Mouse (Mus musculus) adrenal gland, postnatal 10 days (tissue): ENCODE data around the gene Map2k5. TPM values are rescaled to one million over a fixed set of nuclear protein-coding genes. Genes with fewer than 3 reads are reported as not detected.
A peak's percentile ranks its signal among the peaks of the same experiment; 100 is the strongest.

Source experiments
- DNase-seq: peaks from one replicate; pipeline ENCODE4 v3.0.0; 2021; ENCODE audit warnings: mixed read lengths
- total RNA-seq, 2 experiments: library from RNA; stranded (reverse); gene quantifications; 2 replicates each; pipeline ENCODE4 v1.2.3; 2021

The Map2k5 gene
- total RNA-seq, 2 experiments from 2014 or later = 27.0 to 35.4 TPM

DNA sequence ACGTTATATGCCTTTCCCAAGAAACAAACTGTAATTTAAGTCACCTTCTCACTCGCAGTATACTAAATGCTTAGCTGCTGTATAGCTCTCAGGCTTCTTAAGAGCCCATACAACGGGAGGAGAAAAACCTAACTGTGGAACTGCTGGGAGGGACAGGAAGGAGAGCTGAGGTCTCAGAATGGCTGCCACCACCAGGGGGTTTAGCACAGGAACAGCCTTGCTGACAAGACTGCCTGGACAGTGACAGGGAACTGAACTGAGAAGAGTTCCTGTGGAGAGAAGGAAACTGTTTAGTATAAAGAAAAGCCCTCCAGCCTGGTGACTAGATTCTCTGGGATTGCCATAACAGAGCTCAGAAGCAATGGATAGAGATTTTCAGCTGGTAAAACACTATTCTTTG is 35.9 kb downstream of the Map2k5 start:
- no peak for DNase-seq

DNA sequence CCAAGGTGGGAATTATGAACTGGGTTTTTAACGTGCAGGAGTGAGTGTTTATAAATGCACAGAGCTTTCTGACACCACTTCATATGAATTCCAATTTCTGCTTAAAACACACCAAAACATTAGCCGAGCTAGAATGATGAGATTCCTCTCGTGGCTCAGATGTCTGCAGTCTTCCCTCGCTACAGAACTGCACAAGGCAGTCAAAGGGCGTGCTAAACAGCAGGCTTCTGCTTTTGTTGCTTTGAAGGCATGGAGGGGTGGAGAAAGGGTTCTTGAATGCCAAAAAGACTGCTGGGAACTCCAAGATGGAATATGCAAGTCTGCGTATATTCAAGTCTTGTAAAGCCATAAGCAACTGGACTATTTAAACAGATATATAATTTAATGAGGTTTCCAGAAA is 38.4 kb downstream of the Map2k5 start:
- DNase-seq = no peak

DNA sequence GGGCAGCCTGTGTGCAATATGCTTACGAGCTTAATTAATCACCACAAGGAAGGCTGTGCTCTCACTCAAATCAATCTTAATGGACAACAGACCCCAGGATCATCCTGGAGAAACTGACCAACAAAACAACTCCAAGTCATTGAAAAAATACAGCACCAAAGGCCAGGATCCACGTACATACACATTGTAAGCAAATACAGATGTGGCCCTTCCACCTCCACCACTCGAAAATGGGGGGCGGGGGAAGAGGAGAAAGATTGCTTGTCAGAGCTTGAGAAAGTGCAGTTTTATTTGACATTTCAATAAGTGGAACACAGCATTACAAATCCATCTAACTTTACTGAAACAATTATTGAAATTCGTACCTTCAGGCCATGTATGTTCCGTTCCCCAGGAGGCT is 39.0 kb downstream of the Map2k5 start:
- DNase-seq = no peak

DNA sequence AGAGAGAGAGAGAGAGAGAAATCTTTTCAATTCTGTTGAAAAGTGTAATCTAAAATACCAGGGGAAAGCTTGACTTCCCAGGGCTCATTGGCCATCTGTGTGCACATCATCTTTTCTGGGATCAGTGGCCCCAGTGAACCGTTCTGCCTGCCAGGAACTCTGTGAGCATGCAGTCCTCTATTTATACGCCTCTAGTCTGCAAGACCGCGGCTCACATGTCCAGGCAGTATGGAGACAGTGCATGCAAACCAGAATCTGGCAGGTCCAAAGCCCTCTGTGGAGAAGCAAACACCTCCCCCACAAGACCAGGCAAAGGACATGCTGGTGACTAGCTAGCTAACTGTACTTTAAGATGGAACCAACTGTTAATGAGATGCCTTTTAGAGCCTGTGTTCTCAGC is 41.9 kb downstream of the Map2k5 start:
- no peak for DNase-seq

DNA sequence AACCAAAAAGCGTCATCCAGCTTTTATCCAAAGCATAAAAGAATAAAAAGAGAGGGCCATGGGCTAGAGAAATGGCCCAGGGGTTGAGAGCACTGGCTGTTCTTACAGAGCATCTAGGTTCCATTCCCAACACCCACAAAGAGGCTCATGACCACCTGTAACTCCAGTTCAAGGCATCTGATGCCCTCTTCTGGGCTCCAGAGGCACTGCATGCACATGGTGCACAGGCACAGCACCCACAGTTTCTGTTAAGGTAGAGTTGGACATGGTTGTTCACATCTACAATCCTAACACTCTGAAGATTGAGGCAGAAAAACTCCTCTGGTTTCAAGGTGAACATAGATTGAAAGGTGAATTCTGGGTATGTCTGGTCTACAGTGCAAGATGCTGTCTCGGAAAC is 44.6 kb downstream of the Map2k5 start:
- peak; percentile 37 for DNase-seq

DNA sequence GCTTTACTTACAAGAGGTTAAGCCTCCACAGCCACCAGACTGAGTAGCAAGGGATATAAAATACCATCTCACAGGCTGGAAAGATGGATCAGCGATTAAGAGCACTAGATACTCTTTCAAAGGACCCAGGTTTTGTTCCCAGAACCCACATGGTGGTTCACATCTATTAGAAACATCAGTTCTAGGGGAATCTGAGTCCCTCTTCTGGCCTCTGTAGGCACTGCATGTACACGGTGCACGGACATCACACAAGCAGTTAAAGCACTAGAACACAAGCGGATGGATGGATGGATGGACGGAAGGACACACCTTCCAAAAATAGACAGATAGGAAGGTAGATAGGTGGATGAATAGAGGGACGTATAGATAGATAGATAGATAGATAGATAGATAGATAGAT is 46.5 kb downstream of the Map2k5 start:
- DNase-seq = no peak

DNA sequence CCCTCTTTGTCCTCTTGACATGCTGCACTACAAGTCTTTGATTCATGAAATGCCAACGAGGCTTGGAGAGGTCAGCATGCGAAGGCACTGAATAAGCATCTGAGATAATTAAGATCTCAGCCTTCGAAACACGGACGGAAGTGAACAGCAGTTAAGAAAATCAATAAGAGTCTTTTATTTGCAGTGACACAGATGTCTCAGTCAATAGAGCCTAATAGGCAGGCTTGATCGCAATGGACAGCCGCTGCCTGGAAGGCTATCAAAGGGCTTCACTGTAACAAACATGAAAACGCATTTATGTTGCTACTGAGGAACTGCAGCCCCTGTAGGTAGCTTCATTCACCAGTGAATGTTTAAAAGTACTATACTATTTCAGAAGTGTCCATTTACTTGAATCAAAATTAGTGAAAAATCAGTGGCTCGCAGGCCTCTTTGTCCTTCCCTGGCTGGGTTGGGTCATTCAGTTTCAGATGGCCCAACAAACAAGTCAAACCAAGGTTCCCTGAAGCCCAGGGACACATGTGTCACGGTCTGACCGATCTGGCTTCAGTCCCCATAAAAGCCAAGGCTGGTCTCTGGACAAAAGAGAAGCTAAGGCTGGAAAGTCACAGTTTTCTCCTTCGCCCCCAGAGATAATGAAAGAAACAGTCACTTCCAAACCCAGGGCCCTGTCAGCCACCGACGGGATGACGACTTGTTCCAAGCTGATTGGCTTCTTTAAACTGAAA is 48.6 kb downstream of the Map2k5 start:
- peak; percentile 27 for DNase-seq

DNA sequence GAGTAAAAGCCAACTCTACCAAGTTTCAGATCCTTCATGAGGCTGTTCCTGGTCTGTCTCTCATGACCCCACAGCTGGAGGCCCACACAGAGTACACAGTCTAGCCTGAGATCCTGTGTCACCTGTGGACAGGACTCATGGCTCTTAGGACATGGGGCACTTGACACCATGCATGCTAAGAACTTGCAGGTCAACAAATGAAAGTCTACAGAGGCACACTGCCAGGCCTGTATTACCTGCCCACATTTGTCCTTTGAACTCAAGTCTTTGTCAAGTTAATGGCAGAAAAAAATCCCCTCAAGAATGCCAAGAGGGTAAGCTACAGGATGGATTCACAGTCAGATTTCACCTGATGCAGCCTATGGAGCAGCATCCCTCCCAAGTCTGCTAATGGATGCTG is 62.5 kb downstream of the Map2k5 start:
- DNase-seq = no peak

DNA sequence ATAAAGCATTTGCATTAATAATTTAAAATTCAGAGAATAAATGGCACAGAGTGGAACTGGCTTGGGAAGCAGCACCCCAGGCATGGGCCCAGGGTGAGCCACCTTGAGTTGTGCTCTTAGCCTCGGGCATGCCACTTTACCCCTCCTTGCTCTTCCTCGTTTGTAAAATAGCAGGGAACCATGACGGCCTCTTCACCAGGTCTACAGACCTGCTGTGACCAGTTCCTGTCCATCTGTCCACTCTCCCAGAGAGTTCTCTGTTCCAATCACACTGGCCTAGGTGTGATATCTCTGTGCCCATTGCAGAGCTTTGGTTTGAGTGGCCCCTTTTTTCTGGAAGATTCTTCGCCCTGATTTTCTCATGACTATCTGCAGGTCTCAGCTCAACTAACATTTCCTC is 63.6 kb downstream of the Map2k5 start:
- DNase-seq = no peak

DNA sequence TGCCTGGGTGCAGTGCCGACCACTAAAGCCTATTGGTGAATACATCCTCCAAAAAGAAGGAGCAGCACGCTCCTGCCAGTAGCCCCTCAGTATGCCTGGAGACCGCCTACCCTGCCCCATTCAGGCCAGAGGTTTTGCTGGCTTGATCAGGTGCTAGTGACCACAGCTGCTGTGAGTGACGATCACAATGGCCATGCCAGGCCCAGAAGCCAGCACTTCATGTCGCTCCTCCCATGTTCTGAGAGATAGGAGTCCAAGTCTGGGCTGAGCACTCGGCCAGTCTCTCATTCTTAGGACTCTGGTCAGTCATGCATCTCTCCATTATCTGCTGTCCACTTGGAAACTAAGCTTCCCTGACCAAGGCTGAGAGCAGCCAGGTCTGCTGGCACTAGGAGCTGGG is 67.7 kb downstream of the Map2k5 start:
- DNase-seq = no peak

DNA sequence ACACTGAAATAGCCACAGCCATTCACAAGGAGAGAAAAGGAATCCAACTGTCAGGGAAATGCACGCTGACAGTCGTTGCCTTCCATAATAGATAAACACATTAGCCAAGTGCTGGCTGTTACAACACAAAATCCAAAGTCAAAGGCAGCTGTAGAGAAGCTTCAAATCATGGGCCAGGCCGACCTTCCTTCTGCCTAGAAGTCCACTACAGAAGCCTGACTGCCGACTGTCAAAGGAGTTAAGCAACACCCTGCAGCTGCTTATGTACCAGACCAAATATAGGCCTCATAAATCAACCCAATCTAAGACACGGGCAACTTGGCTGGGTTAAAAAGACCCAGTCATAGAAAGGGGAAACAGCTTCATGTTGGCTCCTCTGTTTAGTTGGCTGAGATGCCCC is 68.7 kb downstream of the Map2k5 start:
- DNase-seq = peak; percentile 28

DNA sequence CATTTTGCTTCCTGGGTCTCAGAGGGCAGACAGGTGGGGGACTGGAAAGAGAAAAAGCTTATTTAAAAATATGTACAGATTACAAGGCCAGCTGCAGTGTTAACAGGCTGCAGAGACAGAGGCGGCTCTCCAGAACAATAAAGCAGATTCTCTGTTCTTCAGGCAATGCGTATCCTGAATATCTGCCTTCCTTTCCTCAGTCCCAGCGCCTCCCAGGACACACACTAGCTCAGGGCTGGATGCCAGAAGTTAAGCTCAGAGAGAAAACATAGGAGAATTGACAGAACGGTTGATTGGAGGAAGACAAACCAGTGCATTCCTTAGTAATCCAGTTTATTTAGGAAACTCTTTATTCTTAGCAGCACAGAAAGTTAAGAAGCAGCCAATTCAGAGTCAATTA is 69.3 kb downstream of the Map2k5 start:
- no peak for DNase-seq

DNA sequence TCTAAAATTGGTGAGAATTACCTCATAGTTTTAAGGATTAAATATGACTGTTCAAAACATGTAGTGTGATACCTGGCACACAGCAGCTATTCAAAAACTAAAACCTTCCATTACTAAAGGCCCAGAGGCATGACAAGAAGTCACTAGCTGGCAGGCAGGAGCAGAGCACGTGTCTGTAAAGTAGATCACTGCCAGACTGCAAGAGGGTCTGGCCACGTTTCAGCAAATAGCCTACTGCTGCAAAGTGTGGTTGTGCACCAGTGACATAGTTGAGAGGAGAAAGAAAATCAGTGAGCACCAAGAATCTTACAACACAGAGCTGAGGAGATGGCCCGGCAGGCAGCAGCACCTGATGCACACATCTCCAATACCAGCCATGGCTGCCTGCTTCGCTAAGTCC is 75.2 kb downstream of the Map2k5 start:
- peak; percentile 46 for DNase-seq

DNA sequence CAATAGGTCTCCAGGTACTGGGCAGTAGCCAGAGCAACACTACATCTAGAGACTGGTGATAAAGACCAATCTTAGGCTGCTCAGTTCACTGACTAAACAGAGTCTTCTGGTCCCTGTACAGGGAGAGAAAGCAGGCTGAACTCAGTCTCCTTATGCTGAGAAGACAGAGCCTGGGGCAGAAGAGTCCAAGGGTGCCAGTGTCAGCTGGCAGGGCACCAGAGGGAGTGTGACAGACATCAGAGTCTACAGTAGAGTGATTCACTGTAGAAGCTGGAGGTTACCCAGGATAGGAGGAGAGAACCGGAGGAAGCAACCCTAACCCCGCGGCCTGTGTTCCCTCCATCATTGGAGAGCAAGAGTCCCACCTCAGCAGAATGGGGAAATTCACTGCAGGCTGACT is 79.0 kb downstream of the Map2k5 start:
- peak; percentile 45 for DNase-seq

DNA sequence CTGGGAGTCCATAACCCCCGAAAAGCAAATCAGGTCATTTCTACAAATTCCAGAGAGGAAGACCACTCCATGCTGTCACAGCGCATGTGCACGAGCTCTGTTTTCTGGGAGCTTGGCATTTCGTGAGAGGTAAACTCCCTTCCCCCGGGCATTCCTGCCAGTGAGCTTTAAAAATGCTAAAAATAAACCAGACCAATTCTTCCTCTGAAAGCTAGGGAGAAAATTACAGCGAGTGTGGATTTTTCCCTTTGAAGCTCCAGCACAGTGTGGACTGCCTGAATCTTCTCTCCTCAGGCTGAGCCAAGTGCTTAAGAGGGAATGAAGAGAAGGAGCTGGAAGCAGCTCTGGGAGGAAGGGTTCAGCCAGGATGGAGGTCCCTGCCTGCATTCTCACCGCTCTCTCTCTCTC is 82.1 kb downstream of the Map2k5 start:
- peak; percentile 42 for DNase-seq

DNA sequence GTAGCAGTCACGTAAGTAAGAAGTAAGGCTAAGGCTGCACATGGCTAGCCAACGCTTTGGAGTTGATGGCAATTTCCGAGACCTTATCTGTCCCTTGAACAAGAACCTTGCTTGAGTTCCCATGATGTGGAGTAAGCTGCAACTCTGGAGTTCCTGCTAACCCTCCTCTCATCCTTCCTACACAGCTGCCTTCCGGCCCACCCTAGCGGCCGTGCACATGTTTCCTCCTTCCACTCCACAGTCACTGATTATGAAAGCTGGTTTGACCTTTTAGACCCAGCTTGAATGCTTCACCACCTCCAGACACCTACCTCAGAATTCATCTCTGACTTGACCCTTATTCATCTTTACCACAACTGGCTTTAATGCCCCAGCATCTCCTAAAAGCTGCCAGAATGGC is 82.9 kb downstream of the Map2k5 start:
- DNase-seq = no peak

DNA sequence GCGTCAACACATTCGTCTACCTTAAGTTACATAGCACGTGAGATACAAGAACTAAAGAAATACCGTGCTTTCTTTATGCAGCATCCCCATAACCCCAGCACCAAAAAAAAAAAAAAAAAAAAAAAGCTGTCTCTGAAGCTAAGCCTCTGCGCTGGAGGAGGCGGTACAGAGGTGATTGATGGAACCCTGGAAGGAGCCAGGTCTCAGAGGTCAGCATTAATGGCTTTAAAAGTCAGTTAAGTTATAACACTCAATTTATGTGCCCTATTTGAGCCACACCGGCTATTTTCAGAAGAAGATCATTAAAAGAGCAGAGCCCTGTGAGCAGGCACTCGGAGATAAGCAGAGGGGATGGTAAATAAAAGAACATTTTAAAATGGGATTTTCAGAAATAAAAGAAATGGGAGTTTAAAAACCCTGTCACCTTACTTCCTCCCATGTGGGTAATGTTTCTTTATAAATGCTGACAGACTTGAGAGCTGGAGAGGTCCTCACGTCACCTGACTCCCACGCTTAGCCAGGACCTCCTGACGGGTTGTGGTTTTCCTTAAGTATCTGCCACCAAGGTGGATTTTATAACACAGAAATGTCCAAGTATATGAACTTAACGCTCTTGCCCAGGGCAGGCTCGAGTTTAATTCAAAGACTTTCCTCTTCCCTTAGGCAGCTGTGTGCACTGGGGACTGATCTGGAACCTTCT is 83.8 kb downstream of the Map2k5 start:
- no peak for DNase-seq

DNA sequence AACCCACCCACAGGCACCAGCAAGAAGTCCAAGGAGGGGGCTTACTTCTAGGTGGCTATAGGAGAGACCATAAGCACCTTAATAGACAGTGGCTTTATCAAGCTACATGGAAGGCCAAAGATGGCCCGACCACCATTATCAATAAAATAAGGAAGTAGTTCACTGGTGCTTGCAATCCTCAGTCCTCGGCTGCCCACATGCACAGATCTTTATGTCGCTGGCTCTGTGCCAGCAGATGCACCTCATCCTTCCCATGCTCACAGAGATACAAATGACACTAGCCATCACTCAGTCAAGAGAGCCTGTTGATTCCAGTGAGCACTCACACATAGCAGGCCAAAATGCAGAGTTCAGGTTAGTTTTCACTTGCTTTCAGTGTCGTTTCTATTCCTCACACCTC is 89.0 kb downstream of the Map2k5 start:
- DNase-seq = no peak

DNA sequence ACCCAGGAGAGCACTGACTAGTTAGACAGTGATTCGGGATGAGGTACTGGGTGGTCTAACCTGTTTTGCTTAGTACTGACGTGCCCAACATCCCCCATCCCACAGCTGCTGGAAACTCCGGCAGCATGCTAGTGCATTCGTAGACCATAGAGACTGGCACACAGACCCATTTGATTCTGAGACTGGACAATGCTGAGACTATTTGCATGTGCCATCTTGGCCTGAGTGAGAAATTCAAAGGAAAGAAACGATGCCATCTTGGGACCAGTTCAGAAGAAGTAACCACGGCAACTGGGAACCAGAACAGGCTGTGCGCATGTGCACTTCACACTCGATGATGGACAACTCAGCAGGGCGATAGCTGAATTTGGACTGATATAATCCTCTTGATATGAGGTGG is 93.3 kb downstream of the Map2k5 start:
- DNase-seq = no peak

DNA sequence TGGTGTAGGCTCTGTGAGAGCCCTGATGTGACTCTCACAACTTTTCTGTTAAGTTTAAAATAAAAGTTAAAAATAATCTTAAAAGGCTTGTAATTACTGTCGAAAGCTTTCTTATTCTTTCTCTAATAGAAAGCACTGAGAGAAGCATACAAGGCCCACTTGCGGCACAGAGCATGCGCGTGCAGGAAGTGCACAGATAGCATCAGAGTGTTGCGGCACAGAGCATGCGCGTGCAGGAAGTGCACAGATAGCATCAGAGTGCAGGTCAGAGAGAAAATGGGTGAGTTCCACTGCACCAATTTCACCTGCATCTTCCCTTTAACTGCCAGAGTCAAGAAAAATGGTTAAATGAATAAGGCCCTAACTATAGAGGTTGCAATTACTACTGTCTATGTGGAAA is 95.7 kb downstream of the Map2k5 start:
- DNase-seq = no peak

DNA sequence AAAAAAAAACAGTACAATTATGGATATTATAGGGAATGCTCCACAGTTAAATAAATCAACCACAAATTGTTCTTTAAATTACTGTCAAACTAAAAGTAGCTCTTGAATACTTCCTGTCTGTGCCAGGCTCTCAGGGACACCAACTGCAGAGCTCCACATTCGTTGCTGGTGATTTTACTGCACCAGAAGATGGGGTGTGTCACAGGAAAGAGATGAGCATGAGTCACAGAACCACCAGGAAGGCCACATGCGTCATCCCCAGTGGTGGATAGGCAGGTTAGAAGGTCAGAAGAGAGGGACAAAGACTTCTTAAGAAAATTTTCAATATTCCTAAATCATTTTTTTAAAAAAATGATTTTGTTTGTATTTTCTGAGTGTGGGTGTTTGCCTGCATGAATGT is 96.6 kb downstream of the Map2k5 start:
- peak; percentile 25 for DNase-seq

DNA sequence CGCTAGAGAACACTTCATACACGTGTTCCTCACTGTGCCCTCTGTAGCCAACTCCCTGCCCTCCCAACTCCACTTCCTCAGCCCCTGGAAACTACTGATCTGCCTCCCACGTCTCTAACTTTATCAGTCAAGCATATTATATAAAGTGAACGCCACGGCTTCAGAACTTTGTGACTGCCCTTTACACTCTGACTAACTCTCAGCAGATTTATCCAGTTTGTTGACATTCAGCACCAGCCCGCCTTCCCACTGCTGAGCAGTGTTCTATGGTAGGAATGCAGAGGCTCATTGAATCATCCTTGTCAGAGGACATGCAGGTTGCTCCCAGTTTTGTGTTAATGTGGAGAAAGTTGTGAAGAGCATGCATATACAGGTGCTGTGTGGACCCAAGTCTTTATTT is 103.9 kb downstream of the Map2k5 start:
- DNase-seq = no peak

DNA sequence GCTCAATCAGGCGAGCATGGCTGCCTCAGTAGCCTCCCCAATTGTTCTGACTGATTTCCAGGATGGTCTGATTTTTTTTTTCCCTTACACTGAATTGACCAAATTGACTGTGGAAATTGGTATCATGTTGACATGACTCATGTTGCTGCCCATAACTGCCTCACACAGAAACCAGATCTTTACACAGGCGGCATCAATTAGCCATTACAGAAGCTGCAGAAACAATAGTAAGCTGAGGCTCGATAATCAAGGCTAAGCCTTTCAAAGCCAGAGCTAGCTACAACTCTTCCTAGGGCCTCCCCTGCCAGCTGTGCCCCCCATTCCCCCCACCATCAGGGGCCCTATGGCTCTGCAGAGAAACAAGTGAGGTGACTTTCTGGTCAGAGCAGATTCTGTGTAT is 107.9 kb downstream of the Map2k5 start:
- DNase-seq = no peak

DNA sequence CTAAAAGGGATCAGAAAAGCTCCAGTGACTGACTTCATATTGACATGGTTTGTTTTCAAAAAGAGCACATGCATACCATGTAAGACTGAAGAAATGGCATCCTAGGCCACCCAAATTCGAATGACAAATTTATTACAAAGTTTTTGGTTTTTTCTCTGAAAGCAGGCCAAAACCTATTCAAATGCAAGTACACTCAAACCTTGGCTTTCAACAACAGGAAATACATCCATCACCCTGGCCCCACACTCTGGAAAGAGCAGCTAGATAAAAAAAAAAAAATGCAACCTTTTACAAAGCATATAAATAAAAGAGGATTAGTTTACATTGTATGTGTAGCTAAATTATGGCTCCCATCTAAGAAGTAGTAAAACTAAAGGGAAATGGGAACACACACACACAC is 114.5 kb downstream of the Map2k5 start:
- no peak for DNase-seq
